Mouse (Mus musculus): Measurements from ENCODE around the gene Fra10ac1. TPM values are rescaled to one million over a fixed set of nuclear protein-coding genes. Genes with fewer than 3 reads are reported as not detected.

Fra10ac1 gene
- total RNA-seq, 1 experiment from 2014 or later, result 19.0 TPM

DNA sequence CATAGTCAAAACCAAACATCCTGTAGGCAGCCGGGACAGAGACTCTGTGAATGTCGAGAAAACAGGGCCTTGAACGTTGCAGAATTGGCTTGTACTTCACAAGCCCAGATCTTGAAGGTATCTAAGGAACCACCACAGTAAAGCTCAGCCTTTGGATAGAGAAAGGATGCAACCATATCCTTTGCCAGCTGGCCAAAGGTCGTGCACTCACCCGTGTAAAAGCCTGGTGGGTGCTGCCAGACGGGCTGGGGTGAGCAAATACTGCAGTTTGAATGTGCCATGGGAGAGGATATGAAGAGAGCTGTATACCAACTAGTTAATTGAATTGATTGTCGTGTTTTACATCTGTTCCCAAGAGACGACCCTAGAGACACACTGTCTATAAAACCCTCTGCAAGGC is 8.1 kb upstream of the Fra10ac1 start:
- DNase-seq, result no peak

DNA sequence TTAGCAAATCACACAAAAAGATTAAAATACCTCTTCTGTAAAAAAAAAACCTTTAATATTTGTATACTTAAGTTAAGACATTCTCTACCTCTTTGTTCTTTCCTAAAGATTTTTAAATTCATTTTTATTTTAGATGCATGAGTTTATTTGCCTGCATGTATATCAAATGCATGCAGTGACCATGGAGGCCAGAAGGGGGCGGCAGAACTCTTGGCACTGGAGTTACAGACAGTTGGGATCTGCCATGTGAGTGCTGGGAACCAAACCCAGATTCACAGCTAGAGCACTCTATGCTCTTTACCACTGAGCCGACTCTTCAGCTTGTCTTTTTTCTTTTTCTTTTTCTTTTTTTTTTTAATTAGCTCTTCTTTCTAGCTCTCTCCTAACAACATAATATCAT is 4.7 kb upstream of the Fra10ac1 start:
- no peak for DNase-seq

DNA sequence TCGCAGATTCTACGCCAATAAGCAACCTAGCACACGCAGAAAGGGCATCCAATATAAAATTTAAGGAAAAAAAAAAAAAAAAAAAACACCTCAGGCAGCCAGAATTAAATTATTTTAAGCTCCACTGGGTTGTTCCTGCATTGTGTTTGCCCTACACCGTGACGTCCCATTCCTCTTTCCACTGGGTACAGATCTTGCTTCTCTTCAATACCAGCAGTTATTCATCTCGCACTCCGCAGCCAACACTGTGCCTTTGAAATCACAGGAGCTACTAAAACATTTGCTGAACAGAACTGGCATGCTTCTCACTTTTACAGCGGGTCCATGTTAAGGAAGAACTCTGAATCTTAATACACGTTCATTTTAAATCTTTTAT is 717 bp upstream of the Fra10ac1 start:
- no peak for DNase-seq

DNA sequence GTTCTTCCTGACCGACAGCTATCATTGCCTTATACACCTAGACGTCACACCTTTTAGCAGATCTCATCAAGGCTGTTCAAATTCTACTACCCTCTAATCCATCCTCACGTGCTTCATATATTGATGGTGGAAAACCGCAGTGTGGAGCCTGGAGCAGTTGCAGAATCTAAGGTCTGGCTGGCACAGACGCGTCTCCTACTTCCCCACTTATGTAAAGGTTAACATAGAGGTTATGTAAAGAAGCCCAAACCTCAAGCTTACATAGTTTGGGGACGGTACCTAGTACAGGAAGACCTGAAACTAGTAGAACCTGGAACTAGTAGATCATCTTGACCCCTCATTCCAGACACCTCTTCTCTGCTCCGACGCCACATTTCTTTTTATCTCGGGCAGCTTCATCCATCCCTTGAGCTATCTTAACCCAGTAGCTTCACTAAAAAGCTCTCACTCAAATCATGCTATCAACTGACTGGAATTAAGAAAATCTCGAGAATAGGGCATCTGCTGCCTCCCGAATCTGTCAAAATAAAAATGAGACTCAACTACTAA is 526 bp downstream of the Fra10ac1 start:
- DNase-seq, result no peak

DNA sequence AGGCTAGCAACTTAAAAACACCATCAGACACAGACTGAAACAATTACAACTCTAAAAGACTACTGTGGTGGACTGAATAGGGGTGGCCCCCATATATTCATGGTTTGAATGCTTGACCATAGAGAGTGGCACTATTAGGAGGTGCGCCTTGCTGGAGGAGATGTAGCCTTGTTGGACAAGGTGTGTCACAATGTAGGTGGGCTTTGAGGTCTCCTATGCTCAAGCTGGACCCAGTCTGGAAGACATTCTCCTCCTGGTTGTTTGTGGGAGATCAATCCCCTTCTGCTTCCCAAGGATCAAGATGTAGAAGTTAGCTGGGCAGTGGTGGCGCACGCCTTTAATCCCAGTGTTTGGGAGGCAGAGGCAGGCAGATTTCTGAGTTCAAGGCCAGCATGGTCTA is 6.3 kb downstream of the Fra10ac1 start:
- no peak for DNase-seq

GRCm38 (mm10) chr19:38206669-38207068 is 17.3 kb downstream of the Fra10ac1 start:
- DNase-seq, result peak; percentile 6

DNA sequence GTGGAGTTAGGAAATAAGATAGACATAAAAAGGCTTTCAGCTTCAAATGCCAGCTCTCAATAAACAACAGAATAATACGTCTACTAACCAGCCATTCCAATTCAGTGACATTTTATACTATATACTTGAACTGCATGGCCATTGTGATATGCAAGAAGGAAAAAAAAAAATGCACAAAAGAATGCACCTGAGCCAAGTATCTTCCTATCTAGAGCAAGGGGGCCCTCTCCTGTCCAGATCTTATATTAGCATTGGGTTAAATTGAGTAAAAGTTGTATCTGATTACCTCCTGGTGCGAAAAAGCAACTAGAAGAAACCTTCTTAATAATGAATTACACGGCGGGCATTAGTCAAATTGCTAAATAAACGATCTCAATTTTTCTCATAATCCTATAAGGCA is 25.2 kb downstream of the Fra10ac1 start:
- DNase-seq, result no peak

- no peak for DNase-seq
These were observed 28.7 kb downstream of the Fra10ac1 start for GRCm38 (mm10) chr19:38195245-38195644.

DNA sequence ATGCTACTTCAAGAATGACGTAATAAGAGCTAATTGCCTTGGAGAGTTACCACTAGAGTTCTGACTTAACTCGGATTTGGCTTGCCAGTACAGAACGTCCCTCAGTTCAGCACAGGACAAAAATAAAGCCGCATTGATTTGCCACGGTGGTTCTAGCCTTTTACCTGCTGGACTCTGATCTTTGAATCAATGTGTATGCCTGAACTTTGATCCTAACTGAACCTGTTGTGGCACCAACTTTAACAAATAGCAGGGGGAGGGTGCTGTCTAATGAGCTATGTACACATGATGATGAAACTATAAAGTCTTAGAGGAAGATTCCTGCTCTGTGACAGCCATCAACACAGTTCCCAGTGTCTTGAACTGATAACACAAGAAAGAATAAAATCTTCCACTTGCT is 32.5 kb downstream of the Fra10ac1 start:
- DNase-seq, result no peak

GRCm38 (mm10) chr19:38190606-38191005 is 33.4 kb downstream of the Fra10ac1 start:
- no peak for DNase-seq

DNA sequence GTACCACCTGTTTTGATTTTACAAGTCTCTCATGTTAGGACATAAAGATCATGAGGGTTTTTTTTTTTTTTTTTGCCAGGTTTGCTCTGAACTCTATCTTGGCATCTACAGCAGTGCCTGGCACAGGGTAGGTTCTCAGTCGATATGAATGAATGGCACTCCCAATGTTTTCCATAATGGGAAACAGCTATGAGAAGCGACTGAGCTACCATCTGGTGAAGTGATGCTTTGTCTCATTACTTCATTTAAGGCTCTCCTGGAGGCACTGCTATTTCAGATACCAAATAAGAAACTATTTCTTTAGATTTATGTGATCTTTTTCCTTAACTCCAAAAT is 36.6 kb downstream of the Fra10ac1 start:
- no peak for DNase-seq

GRCm38 (mm10) chr19:38186631-38187344 is 37.2 kb downstream of the Fra10ac1 start:
- DNase-seq, result no peak

DNA sequence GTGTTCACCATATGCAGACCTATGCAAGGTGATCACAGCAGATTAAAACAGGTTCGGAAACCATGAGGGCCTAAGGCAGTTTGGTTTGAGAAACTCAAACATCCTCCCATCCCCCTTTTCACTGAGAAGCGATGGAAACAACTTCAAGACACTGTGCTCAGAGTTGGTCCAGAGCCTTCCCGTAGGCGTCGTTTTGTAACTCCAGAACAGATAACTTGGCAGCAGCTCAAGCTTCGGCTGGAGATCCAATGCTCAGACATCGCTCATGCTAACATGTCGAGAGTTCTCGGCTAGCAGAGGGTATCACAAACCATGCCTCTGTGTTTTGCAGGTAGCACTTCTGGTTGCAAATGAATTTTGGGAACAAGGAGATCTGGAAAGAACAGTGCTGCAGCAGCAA is 44.3 kb downstream of the Fra10ac1 start:
- DNase-seq, result no peak

GRCm38 (mm10) chr19:38164633-38165032 is 59.3 kb downstream of the Fra10ac1 start:
- no peak for DNase-seq

GRCm38 (mm10) chr19:38161648-38162354 is 62.2 kb downstream of the Fra10ac1 start:
- DNase-seq, result no peak

- DNase-seq, result no peak
These were observed 67.7 kb downstream of the Fra10ac1 start for GRCm38 (mm10) chr19:38156243-38156642.

- DNase-seq, result no peak
These were observed 80.2 kb downstream of the Fra10ac1 start for GRCm38 (mm10) chr19:38143540-38144271.

Other genes starting within 250 kb of the Fra10ac1 start
- 28.3 and 29.8 TPM in 2 replicates for gene Myof, start 180.6 kb downstream of the Fra10ac1 start, total RNA-seq (2021)
- 3.7 and 7.4 TPM in 2 replicates for gene Cep55, start 169.1 kb downstream of the Fra10ac1 start, total RNA-seq (2021)
- 3.9 and 12.9 TPM in 2 replicates for gene Ffar4, start 127.1 kb downstream of the Fra10ac1 start, total RNA-seq (2021)
- 11.1 and 46.2 TPM in 2 replicates for gene Rbp4, start 98.9 kb downstream of the Fra10ac1 start, total RNA-seq (2021)
- not detected in 2 replicates for gene Pde6c, start 91.4 kb downstream of the Fra10ac1 start, total RNA-seq (2021)
- gene Lgi1, start 40.4 kb upstream of the Fra10ac1 start, total RNA-seq (2021), result 1.2 and 2.0 TPM in 2 replicates
- gene Slc35g1, start 171.8 kb upstream of the Fra10ac1 start, total RNA-seq (2021), result 22.5 and 28.3 TPM in 2 replicates